Comparison of ENCODE assay signal across 13 mouse cellular contexts in the genomic region with DNA sequence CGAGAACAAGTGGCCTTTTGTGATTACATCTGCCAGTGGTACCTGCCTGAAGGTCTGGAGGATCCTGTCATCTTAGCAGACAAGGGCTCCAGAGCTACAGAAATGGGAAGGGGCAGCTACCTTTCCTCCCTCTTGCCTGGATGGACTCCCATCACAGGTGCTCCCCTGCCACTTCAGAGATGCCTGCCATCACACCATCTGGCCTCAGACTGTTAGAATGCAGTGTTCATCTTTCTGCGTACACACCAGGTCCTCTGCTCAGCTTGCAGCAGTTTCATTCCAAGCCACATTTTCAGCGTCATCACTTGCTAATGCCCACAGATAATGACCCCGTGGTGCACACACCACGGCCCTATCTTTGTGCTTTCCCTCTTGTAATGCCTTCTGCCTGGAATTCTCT.
"Had no signal": no experiment of that assay in that cellular context is flagged by ENCODE, and none has a peak within 500 bp of the region (broad histone marks: within the 10 kb centered on the region; RNA-seq: fewer than 3 reads in every experiment).

No protein-coding gene starts in this region.

- DNase-seq: gastrocnemius, adult 2 months; gastrocnemius, postnatal 10 days; gastrocnemius, postnatal 25 days; heart, adult 2 months; heart, postnatal 14 days; heart, postnatal 4 days; kidney, adult 18-20 months; kidney, adult 8-10 months; kidney, postnatal 14 days; kidney, postnatal 36 days; layer of hippocampus, adult 9-11 months; layer of hippocampus, postnatal 36 days; lung, adult 18-20 months had no signal
